Mouse (Mus musculus): ENCODE results near the gene Arhgef40. TPM values are rescaled to one million over a fixed set of nuclear protein-coding genes. Genes with fewer than 3 reads are reported as not detected.

The Arhgef40 gene
- polyA plus RNA-seq, 1 experiment from 2014 or later: 163 TPM

DNA sequence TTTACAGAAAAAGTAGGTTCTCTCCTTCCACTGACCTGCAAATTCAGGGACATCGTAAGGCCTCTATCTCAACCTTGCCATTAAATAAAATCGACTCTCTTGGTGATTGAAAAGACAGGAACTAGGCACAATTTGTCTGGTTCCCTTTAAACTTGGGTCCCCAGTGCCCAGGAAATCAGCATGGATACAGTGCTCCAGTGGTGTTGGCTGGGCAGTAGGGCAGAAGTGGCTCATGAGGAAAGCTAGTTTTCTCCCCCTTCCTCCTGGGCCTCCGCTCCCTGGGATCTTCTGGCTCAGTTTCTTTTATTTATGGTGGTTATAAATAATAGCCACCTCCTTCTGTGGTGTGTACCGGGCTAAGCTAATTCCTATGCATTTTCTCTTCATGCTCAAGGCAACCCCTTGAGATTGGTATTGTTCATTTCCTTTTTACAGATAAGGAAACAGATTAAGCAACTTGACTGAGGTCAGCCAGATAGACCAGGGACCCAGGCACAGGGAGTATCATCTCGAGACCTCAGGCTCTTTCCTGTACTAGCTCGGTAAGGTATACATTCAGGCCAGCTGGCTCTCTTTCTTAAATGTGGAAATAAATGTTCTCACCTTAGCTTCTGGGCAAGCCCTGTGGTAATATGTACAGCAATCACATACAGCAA lies 31.1 kb downstream of the Arhgef40 start, which contains the start of gene Tmem253:
TSS of gene Tmem253 (plus strand) at position 214 of the 656 bp plus-strand sequence.
- WGBS: 54% methylated on average over 6 of the region's 6 CpGs
- H3K27ac ChIP-seq (replicated peaks): peak within 1 kb of the TSS; percentile 99

GRCm38 (mm10) chr14:52016625-52017405 lies 32.3 kb downstream of the Arhgef40 start:
- no peak for DNase-seq (ENCODE audit: low spot score)
- peaks cover 75% of the 10 kb centered on the region for H3K4me1 ChIP-seq
- H3K36me3 ChIP-seq (replicated peaks): peaks cover 5% of the 10 kb centered on the region; the same call in 1 of the 2 replicates
- H3K27ac ChIP-seq (replicated peaks): peak overlapping the region; percentile 99
- H3K9me3 ChIP-seq: no peaks in the 10 kb centered on the region
- H3K4me3 ChIP-seq: peak overlapping the region; percentile 23
- no peaks in the 10 kb centered on the region for H3K27me3 ChIP-seq (replicated peaks; ENCODE audit: low read depth, poor library complexity, severe bottlenecking)
- 77% methylated on average over 13 of the region's 13 CpGs for WGBS

More for the DNA sequence above, 31.1 kb downstream of the Arhgef40 start, which contains the start of gene Tmem253:
- no peaks in the 10 kb centered on the region for H3K27me3 ChIP-seq (replicated peaks; ENCODE audit: low read depth, poor library complexity, severe bottlenecking)
- H3K4me3 ChIP-seq: peak within 1 kb of the TSS; percentile 80
- H3K36me3 ChIP-seq (replicated peaks): peaks cover 5% of the 10 kb centered on the region; the same call in 1 of the 2 replicates
- peaks cover 76% of the 10 kb centered on the region for H3K4me1 ChIP-seq
- H3K9me3 ChIP-seq: no peaks in the 10 kb centered on the region
- DNase-seq (ENCODE audit: low spot score): no peak

- H3K4me1 ChIP-seq: peaks cover 74% of the 10 kb centered on the region
- WGBS: 79% methylated on average over 4 of the region's 4 CpGs
Measured at GRCm38 (mm10) chr14:52017662-52018061, 33.1 kb downstream of the Arhgef40 start.

DNA sequence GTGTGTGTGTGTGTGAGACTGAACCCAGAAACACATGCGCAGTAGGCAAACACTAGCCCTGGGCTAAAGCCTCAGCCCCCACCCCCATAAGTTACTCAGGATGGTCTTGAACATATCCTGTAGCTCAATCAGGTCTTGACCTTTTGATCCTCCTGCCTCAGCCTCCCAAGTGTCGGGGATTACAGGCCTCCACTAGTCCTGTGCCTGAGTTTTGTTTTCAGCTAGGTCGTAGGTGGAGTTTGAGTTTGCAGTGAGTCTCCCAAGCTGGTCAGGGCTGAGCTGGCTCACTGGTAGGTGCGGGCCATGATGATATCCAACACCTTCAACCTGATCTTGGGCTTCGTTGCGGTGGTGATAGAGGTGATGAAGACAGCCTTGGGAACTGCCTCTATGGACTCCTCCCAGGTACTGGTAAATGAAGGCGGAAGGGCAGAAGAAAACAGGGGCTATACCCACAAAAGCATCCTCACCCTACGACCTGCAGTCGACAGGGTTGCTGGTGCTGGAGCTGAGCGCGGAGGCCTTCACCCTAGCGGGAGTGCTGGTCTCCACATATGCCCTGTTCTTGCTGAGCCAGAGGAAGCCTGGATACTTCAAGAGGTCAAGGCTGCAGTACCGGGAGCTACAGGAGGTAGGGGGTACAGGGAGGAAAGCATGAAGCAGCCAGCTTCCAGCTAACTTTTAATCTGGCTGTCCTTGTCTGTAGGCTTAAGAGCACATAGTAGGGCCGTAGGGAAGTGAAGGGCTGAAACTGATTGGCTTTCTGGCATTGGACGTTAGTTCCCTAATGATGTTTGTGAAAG lies 33.9 kb downstream of the Arhgef40 start:
- no peak for DNase-seq (ENCODE audit: low spot score)
- 90% methylated on average over 15 of the region's 15 CpGs for WGBS
- peaks cover 74% of the 10 kb centered on the region for H3K4me1 ChIP-seq

More at GRCm38 (mm10) chr14:52017662-52018061, 33.1 kb downstream of the Arhgef40 start:
- DNase-seq (ENCODE audit: low spot score): no peak
- Histone ChIP-seq H3K27me3 (replicated peaks; ENCODE audit: low read depth, poor library complexity, severe bottlenecking) (no peaks in the 10 kb centered on the region), H3K27ac (replicated peaks) (0 out of 2 replicates have a peak overlapping the region, but pooled peaks have one; percentile 35), H3K9me3 (no peaks in the 10 kb centered on the region), H3K36me3 (replicated peaks) (peaks cover 5% of the 10 kb centered on the region; the same call in 1 of the 2 replicates), H3K4me3 (0 out of 2 replicates have a peak overlapping the region, but pooled peaks have one; percentile 1)

GRCm38 (mm10) chr14:52019051-52019589 lies 34.6 kb downstream of the Arhgef40 start:
- WGBS: 44% methylated on average over 12 of the region's 12 CpGs
- Histone ChIP-seq H3K27me3 (replicated peaks; ENCODE audit: low read depth, poor library complexity, severe bottlenecking) (no peaks in the 10 kb centered on the region), H3K4me1 (peaks cover 74% of the 10 kb centered on the region), H3K27ac (replicated peaks) (peak overlapping the region; percentile 99), H3K9me3 (no peaks in the 10 kb centered on the region), H3K4me3 (peak overlapping the region; percentile 67), H3K36me3 (replicated peaks) (peaks cover 5% of the 10 kb centered on the region; the same call in 1 of the 2 replicates)
- no peak for DNase-seq (ENCODE audit: low spot score)

More for the DNA sequence above, 33.9 kb downstream of the Arhgef40 start:
- H3K36me3 ChIP-seq (replicated peaks): peaks cover 5% of the 10 kb centered on the region; the same call in 1 of the 2 replicates
- H3K27ac ChIP-seq (replicated peaks): peak overlapping the region; percentile 99
- H3K27me3 ChIP-seq (replicated peaks; ENCODE audit: low read depth, poor library complexity, severe bottlenecking): no peaks in the 10 kb centered on the region
- H3K9me3 ChIP-seq: no peaks in the 10 kb centered on the region
- H3K4me3 ChIP-seq: peak overlapping the region; percentile 67

- peak; percentile 99 for DNase-seq (ENCODE audit: low spot score)
- Histone ChIP-seq H3K4me3 (peak overlapping the region; percentile 67), H3K4me1 (peaks cover 74% of the 10 kb centered on the region), H3K27ac (replicated peaks) (peak overlapping the region; percentile 99), H3K27me3 (replicated peaks; ENCODE audit: low read depth, poor library complexity, severe bottlenecking) (no peaks in the 10 kb centered on the region), H3K9me3 (no peaks in the 10 kb centered on the region), H3K36me3 (replicated peaks) (peaks cover 5% of the 10 kb centered on the region; the same call in 1 of the 2 replicates)
- under 1% methylated on average over 74 of the region's 74 CpGs for WGBS
Measured at GRCm38 (mm10) chr14:52019590-52020340, 35.2 kb downstream of the Arhgef40 start.

DNA sequence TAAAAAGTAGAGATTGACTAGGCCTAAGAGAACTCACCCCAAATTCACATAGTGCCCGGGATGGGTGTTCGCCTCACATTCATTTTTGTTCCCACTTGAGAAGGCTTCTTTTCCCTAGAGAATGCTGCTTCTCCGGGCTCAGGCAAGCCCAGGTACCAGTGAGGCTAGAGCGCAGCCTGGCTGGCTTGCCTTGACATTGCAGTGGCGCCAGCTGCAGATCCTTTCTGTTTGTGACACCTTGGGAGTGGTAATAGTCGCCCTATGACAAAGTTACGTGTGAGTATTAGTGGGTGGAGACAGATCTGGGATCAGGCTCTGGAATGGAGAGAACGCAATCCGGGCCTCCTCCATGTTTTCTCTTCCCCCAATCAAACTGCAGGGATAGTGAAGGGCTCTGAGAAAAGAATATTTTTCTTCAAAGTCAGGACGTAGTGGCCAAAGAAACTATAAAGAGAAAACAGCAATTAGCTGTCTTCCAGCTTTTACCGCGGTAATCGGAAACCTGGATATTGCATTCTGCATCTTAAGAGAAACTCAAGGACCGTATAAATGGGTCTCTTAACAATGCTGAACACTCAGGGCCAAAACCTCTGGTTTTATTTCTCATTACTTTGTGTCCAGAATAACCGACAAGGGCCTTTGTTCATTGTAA lies 36.1 kb downstream of the Arhgef40 start, which contains the start of gene Zfp219:
TSS of gene Zfp219 (minus strand) at position 248 of the 652 bp plus-strand sequence.
- H3K27me3 ChIP-seq (replicated peaks; ENCODE audit: low read depth, poor library complexity, severe bottlenecking): no peaks in the 10 kb centered on the region
- peaks cover 5% of the 10 kb centered on the region; the same call in 1 of the 2 replicates for H3K36me3 ChIP-seq (replicated peaks)
- no peaks in the 10 kb centered on the region for H3K9me3 ChIP-seq
- H3K4me1 ChIP-seq: peaks cover 67% of the 10 kb centered on the region
- WGBS: 12% methylated on average over 15 of the region's 15 CpGs
- peak within 1 kb of the TSS; percentile 67 for H3K4me3 ChIP-seq
- DNase-seq (ENCODE audit: low spot score): peak; percentile 82
- H3K27ac ChIP-seq (replicated peaks): peak within 1 kb of the TSS; percentile 99

DNA sequence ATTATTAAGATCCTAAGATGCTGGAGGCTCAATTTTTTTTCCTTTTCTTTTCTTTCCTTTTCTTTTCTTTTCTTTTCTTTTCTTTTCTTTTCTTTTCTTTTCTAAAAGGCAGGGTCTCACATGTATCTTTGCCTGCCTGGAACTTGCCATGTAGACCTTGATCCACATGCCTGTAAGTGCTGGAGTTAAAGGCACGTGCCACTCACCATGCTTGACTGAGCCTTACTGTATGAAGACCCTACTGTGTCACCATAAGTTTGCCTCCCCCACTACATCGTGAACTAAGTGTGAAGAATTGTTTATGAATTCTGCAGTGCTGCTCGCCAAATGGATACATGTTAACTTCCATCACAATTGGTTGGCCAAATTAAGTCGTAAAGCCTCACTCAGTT lies 36.6 kb downstream of the Arhgef40 start:
- Histone ChIP-seq H3K4me3 (peak overlapping the region; percentile 67), H3K4me1 (peaks cover 61% of the 10 kb centered on the region), H3K27ac (replicated peaks) (peak overlapping the region; percentile 99), H3K9me3 (no peaks in the 10 kb centered on the region), H3K27me3 (replicated peaks; ENCODE audit: low read depth, poor library complexity, severe bottlenecking) (no peaks in the 10 kb centered on the region), H3K36me3 (replicated peaks) (peaks cover 5% of the 10 kb centered on the region; the same call in 1 of the 2 replicates)
- 86% methylated on average over 4 of the region's 4 CpGs for WGBS
- no peak for DNase-seq (ENCODE audit: low spot score)

GRCm38 (mm10) chr14:52021568-52022212 lies 37.2 kb downstream of the Arhgef40 start:
- Histone ChIP-seq H3K36me3 (replicated peaks) (peaks cover 5% of the 10 kb centered on the region; the same call in 1 of the 2 replicates), H3K4me1 (peaks cover 56% of the 10 kb centered on the region), H3K27me3 (replicated peaks; ENCODE audit: low read depth, poor library complexity, severe bottlenecking) (no peaks in the 10 kb centered on the region), H3K9me3 (no peaks in the 10 kb centered on the region), H3K27ac (replicated peaks) (peak overlapping the region; percentile 99), H3K4me3 (peak overlapping the region; percentile 67)
- DNase-seq (ENCODE audit: low spot score): no peak
- 91% methylated on average over 8 of the region's 8 CpGs for WGBS

DNA sequence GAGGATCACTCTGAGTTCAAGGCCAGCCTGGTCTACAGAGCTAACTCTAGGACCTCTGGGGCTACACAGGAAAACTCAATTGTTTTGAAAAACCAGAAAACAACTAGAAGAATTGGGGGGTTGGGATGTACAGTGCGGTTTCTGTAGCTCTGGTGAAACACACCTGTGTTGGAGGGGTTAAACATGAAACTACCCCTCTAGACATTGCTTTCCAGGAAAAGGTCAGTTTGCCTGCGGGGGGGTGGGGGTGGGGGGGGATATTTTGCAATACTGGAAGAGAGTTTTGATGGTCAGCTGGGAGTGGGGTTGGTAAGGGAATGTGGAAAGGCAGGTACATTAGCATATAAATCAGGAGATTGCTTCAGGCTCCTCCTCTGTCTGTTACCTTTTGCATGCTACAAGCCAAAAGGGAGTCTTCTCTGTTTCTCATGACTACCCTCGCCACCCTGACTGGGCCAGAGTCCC lies 37.8 kb downstream of the Arhgef40 start:
- H3K36me3 ChIP-seq (replicated peaks): peaks cover 5% of the 10 kb centered on the region; the same call in 1 of the 2 replicates
- no peaks in the 10 kb centered on the region for H3K9me3 ChIP-seq
- 65% methylated on average over 3 of the region's 3 CpGs for WGBS
- peaks cover 50% of the 10 kb centered on the region for H3K4me1 ChIP-seq
- H3K27ac ChIP-seq (replicated peaks): peak overlapping the region; percentile 87
- no peak for DNase-seq (ENCODE audit: low spot score)
- H3K4me3 ChIP-seq: peak overlapping the region; percentile 49
- H3K27me3 ChIP-seq (replicated peaks; ENCODE audit: low read depth, poor library complexity, severe bottlenecking): no peaks in the 10 kb centered on the region
